Mouse (Mus musculus) lung, adult 2 months (tissue): ENCODE data around the gene Sox5.
"Not testable (repeated sequence)": the region's sequence is repeated elsewhere in the genome, so short reads cannot be mapped to it uniquely, and the experiment has no call there.

Source experiments
- CTCF ChIP-seq: fragments of 200-500 bp; IDR thresholded peaks from 2 replicates; pipeline ENCODE4 v1.5.1; 2011; ENCODE audit warnings: mild to moderate bottlenecking, low read length, control low read depth; ENCODE audit not compliant: insufficient read depth
- POLR2A ChIP-seq: fragments of 200-500 bp; IDR thresholded peaks from 2 replicates; pipeline ENCODE4 v1.6.1; 2011; ENCODE audit warnings: low read depth, mild to moderate bottlenecking, control low read depth, low read length, borderline replicate concordance; ENCODE audit errors: extremely low read depth

DNA sequence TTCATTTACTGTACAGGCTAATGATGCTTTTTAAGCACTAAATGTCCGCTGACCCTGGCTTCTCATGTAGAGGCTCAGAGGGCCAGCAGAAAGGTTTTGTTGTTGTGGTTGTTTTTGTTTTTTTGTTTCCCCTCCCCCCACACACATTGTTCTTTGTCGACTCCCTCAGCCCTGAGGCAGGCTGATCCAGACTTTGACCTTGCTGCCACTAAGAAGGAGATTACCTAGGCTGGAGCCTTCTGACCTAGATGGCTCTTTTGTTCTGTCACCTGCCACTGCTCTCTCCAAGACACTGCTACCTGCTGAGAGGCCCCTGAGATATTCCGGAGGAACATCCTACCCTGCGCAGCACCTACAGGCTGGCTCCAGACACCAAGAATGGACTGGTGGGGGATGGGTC lies 508.4 kb downstream of the Sox5 start:
- TF ChIP-seq POLR2A, CTCF: not testable (repeated sequence)
